Mouse (Mus musculus) liver, embryonic 14.5 days (tissue): ENCODE measurements at regions not wholly inside any gene's neighbourhood (a gene's known extent, or its start where the extent isn't known, plus 50 kb on each side); places are given as distances from the start of the nearest gene placed in this dataset.

Experiments used
- ATAC-seq: fragments of 200-750 bp; cut with Nextera tagmentation; 2 replicates; pipeline ENCODE4 v1.8.0; 2017; ENCODE audit warnings: moderate number of reproducible peaks, mild to moderate bottlenecking, moderate library complexity; ENCODE audit not compliant: insufficient read depth
- DNase-seq, 3 experiments: peaks; one replicate each; pipeline ENCODE4 v3.0.0-alpha.2; 2012 to 2013; ENCODE audit warnings: low read depth in 3 of 3, low spot score in 3 of 3
- H3K27ac ChIP-seq: fragments of 300-500 bp; sonication (generic); 2 replicates; pipeline ENCODE4 v1.5.1; 2014; ENCODE audit warnings: moderate library complexity, mild to moderate bottlenecking, control low read depth, inconsistent platforms
- H3K27me3 ChIP-seq: fragments of 300-500 bp; sonication (generic); 2 replicates; pipeline ENCODE4 v1.6.1; 2014; ENCODE audit warnings: mild to moderate bottlenecking, low read length, moderate library complexity; ENCODE audit not compliant: control insufficient read depth, insufficient read depth
- H3K36me3 ChIP-seq: fragments of 300-500 bp; sonication (generic); replicated peaks from 2 replicates; pipeline ENCODE4 v1.6.1; 2014; ENCODE audit warnings: low read depth; ENCODE audit not compliant: control insufficient read depth, insufficient read depth
- H3K4me1 ChIP-seq, 2 experiments: fragments of 200-500 bp in 1 of 2; fragments of 300-500 bp in 1 of 2; sonication (generic) in 1 of 2; replicated peaks; 2 replicates each; pipeline ENCODE4 v1.6.1; 2012 to 2014; ENCODE audit warnings: antibody characterized with exemption in 1 of 2, inconsistent platforms in 1 of 2, low read length in 1 of 2; ENCODE audit not compliant: control insufficient read depth in 2 of 2, insufficient read depth in 2 of 2
- H3K4me2 ChIP-seq: fragments of 300-500 bp; sonication (generic); 2 replicates; pipeline ENCODE4 v1.6.1; 2014; ENCODE audit warnings: low read depth, mild to moderate bottlenecking, control low read depth, moderate library complexity
- H3K4me3 ChIP-seq, 2 experiments: fragments of 200-500 bp in 1 of 2; fragments of 300-500 bp in 1 of 2; sonication (generic) in 1 of 2; 2 replicates each; pipeline ENCODE4 v1.5.1; 2012 to 2014; ENCODE audit warnings: low read depth in 2 of 2, low read length in 2 of 2, mild to moderate bottlenecking in 2 of 2, control low read depth in 1 of 2, inconsistent platforms in 1 of 2, moderate library complexity in 1 of 2; ENCODE audit not compliant: insufficient read depth in 1 of 2
- H3K9ac ChIP-seq: fragments of 300-500 bp; sonication (generic); replicated peaks from 2 replicates; pipeline ENCODE4 v1.6.1; 2014; ENCODE audit warnings: mild to moderate bottlenecking, control low read depth, moderate library complexity
- H3K9me3 ChIP-seq: fragments of 300-500 bp; sonication (generic); 2 replicates; pipeline ENCODE4 v1.6.1; 2016; ENCODE audit warnings: low read length, mixed read lengths; ENCODE audit not compliant: control insufficient read depth
- CTCF ChIP-seq: IDR thresholded peaks from 2 replicates; pipeline ENCODE4 v1.5.1; 2016; ENCODE audit warnings: antibody characterized with exemption, low read depth, control low read depth
- EP300 ChIP-seq: IDR thresholded peaks from 2 replicates; pipeline ENCODE4 v1.6.1; 2016; ENCODE audit warnings: antibody characterized with exemption, low read depth
- WGBS: fragments of 180-500 bp; shearing (Covaris S2); extraction: QIAGEN DNeasy Blood & Tissue Kit; methylation state at CpG from one replicate; pipeline ENCODE4 v1.1.7; 2014; ENCODE audit not compliant: insufficient replicate concordance; 5-methylcytosine and 5-hydroxymethylcytosine counted together

GRCm38 (mm10) chr9:88030509-88031148, 296.4 kb upstream of the Nt5e start:
- H3K27me3 ChIP-seq = no peaks in the 10 kb centered on the region
- WGBS = 59% methylated on average over 6 of the region's 6 CpGs
- H3K4me3 ChIP-seq = no peak overlapping the region
- ATAC-seq = no peak
- no peak overlapping the region for H3K4me2 ChIP-seq
- no peak for DNase-seq
- TF ChIP-seq EP300 = no peak
- TF ChIP-seq CTCF = no peak
- no peaks in the 10 kb centered on the region for H3K4me1 ChIP-seq
- H3K9ac ChIP-seq = no peak overlapping the region
- no peak overlapping the region for H3K27ac ChIP-seq
- H3K36me3 ChIP-seq = no peaks in the 10 kb centered on the region
- H3K9me3 ChIP-seq = no peaks in the 10 kb centered on the region

- Histone ChIP-seq H3K4me3 (no peak overlapping the region), H3K4me1 (no peaks in the 10 kb centered on the region), H3K27me3 (no peaks in the 10 kb centered on the region), H3K36me3 (no peaks in the 10 kb centered on the region), H3K27ac (no peak overlapping the region), H3K4me2 (no peak overlapping the region), H3K9ac (no peak overlapping the region), H3K9me3 (no peaks in the 10 kb centered on the region)
- ATAC-seq (no peak), DNase-seq (no peak)
- 59% methylated on average over 7 of the region's 7 CpGs for WGBS
- TF ChIP-seq CTCF (no peak), EP300 (no peak)
Measured at GRCm38 (mm10) chr9:88037560-88037959, 289.4 kb upstream of the Nt5e start.

GRCm38 (mm10) chr9:88049270-88049669, 277.7 kb upstream of the Nt5e start:
- Histone ChIP-seq H3K9ac (no peak overlapping the region), H3K9me3 (no peaks in the 10 kb centered on the region), H3K27ac (no peak overlapping the region), H3K27me3 (no peaks in the 10 kb centered on the region), H3K36me3 (no peaks in the 10 kb centered on the region), H3K4me3 (no peak overlapping the region), H3K4me2 (no peak overlapping the region), H3K4me1 (no peaks in the 10 kb centered on the region)
- ATAC-seq (no peak), DNase-seq (no peak)
- 65% methylated on average over 13 of the region's 13 CpGs for WGBS
- TF ChIP-seq EP300 = no peak
- no peak for TF ChIP-seq CTCF

GRCm38 (mm10) chr9:88049792-88050191, 277.2 kb upstream of the Nt5e start:
- Histone ChIP-seq H3K9ac (no peak overlapping the region), H3K4me1 (no peaks in the 10 kb centered on the region), H3K27me3 (no peaks in the 10 kb centered on the region), H3K9me3 (no peaks in the 10 kb centered on the region), H3K4me3 (no peak overlapping the region), H3K27ac (no peak overlapping the region), H3K36me3 (no peaks in the 10 kb centered on the region), H3K4me2 (no peak overlapping the region)
- 62% methylated on average over 4 of the region's 4 CpGs for whole genome bisulfite sequencing
- TF ChIP-seq CTCF = no peak
- TF ChIP-seq EP300 = no peak
- DNase-seq (no peak), ATAC-seq (no peak)

- H3K36me3 ChIP-seq = no peaks in the 10 kb centered on the region
- H3K9me3 ChIP-seq = no peaks in the 10 kb centered on the region
- no peak for DNase-seq
- no peaks in the 10 kb centered on the region for H3K4me1 ChIP-seq
- no peaks in the 10 kb centered on the region for H3K27me3 ChIP-seq
- H3K9ac ChIP-seq = no peak overlapping the region
- H3K4me2 ChIP-seq = no peak overlapping the region
- ATAC-seq = no peak
- H3K4me3 ChIP-seq = no peak overlapping the region
- TF ChIP-seq EP300 = no peak
- TF ChIP-seq CTCF = no peak
- H3K27ac ChIP-seq = no peak overlapping the region
- WGBS = 53% methylated on average over 4 of the region's 4 CpGs
Measured at GRCm38 (mm10) chr9:88058551-88058950, 268.4 kb upstream of the Nt5e start.
